Comparison of ENCODE assay signal across 10 mouse cellular contexts in the genomic region with DNA sequence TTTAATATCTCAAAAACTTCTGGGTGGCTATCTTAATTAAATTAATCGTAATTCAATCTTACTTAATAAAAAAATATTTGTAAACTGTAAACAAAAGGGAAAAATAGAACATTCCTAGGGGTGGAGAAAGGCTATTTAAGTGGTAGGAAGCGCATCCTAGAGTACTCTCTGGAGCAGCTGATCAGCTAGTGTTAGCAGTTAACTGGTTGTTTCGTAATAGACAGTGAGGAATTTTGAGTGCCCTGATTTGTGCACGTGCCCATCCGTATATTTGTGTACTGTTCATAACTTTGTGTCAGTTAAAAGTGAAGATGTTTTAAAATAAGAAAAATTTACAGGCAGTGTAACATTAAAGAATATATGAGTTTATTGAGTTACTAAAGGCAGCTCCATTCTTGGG.
A peak's percentile ranks its signal among the peaks of the same experiment; 100 is the strongest.
DNase-seq lines count a peak whose midpoint lies in the region; ATAC-seq lines count a peak whose summit lies in the region.
"Had no signal": no experiment of that assay in that cellular context is flagged by ENCODE, and none has a peak within 500 bp of the region (broad histone marks: within the 10 kb centered on the region; RNA-seq: fewer than 3 reads in every experiment).

No protein-coding gene starts in this region.

- WGBS in kidney, embryonic 14.5 days = 70% methylated on average over 5 of the region's 5 CpGs
- 51% methylated on average over 5 of the region's 5 CpGs for WGBS in embryonic facial prominence, embryonic 14.5 days
- 67% methylated on average over 5 of the region's 5 CpGs for WGBS in hindbrain, embryonic 13.5 days
- 69% methylated on average over 5 of the region's 5 CpGs for WGBS in midbrain, embryonic 12.5 days

- ATAC-seq in kidney, embryonic 14.5 days (ENCODE audit: low FRiP score, low TSS enrichment) = no peak
- no peak for ATAC-seq in embryonic facial prominence, embryonic 14.5 days (ENCODE audit: low read depth)
- peak; percentile 59 for ATAC-seq in hindbrain, embryonic 13.5 days (ENCODE audit: low FRiP score)
- ATAC-seq in midbrain, embryonic 12.5 days (ENCODE audit: low FRiP score, low read depth) = no peak

- H3K36me3 ChIP-seq in kidney, embryonic 14.5 days (ENCODE audit: control insufficient read depth, insufficient read depth, low read length) = no peaks in the 10 kb centered on the region
- H3K36me3 ChIP-seq in embryonic facial prominence, embryonic 14.5 days (ENCODE audit: control insufficient read depth, insufficient read depth, low read length) = no peaks in the 10 kb centered on the region
- no peaks in the 10 kb centered on the region for H3K36me3 ChIP-seq in hindbrain, embryonic 13.5 days
- no peaks in the 10 kb centered on the region for H3K36me3 ChIP-seq in midbrain, embryonic 12.5 days

- 0 out of 2 replicates have a peak, but pooled peaks cover 3% of the 10 kb centered on the region for H3K27me3 ChIP-seq in kidney, embryonic 14.5 days (ENCODE audit: control insufficient read depth, insufficient read depth, low read length)
- peaks cover 3% of the 10 kb centered on the region; the same call in 1 of the 2 replicates for H3K27me3 ChIP-seq in embryonic facial prominence, embryonic 14.5 days (replicated peaks; ENCODE audit: control insufficient read depth, insufficient read depth, low read length)
- H3K27me3 ChIP-seq in hindbrain, embryonic 13.5 days = peaks cover 7% of the 10 kb centered on the region; the same call in 1 of the 2 replicates
- peaks cover 19% of the 10 kb centered on the region for H3K27me3 ChIP-seq in midbrain, embryonic 12.5 days

- no peaks in the 10 kb centered on the region for H3K4me1 ChIP-seq in kidney, embryonic 14.5 days (ENCODE audit: control insufficient read depth, insufficient read depth, low read length)
- H3K4me1 ChIP-seq in embryonic facial prominence, embryonic 14.5 days (ENCODE audit: control insufficient read depth, insufficient read depth, low read length) = no peaks in the 10 kb centered on the region; the same call in 1 of the 2 replicates
- peaks cover 5% of the 10 kb centered on the region for H3K4me1 ChIP-seq in hindbrain, embryonic 13.5 days (replicated peaks)
- peaks cover 2% of the 10 kb centered on the region; the same call in 1 of the 2 replicates for H3K4me1 ChIP-seq in midbrain, embryonic 12.5 days

- no peak overlapping the region for H3K27ac ChIP-seq in kidney, embryonic 14.5 days (ENCODE audit: low read depth, low read length)
- H3K27ac ChIP-seq in embryonic facial prominence, embryonic 14.5 days (replicated peaks; ENCODE audit: low read depth, low read length) = no peak overlapping the region
- H3K27ac ChIP-seq in hindbrain, embryonic 13.5 days = no peak overlapping the region
- H3K27ac ChIP-seq in midbrain, embryonic 12.5 days (replicated peaks) = no peak overlapping the region

- H3K4me3 ChIP-seq in kidney, embryonic 14.5 days (ENCODE audit: low read length) = no peak overlapping the region; the same call in 1 of the 2 replicates
- H3K4me3 ChIP-seq in embryonic facial prominence, embryonic 14.5 days (ENCODE audit: low read depth, low read length) = peak overlapping the region; percentile 33; the same call in 1 of the 2 replicates
- H3K4me3 ChIP-seq in hindbrain, embryonic 13.5 days = peak overlapping the region; percentile 49
- peak overlapping the region; percentile 46 for H3K4me3 ChIP-seq in midbrain, embryonic 12.5 days

- no peaks in the 10 kb centered on the region for H3K9me3 ChIP-seq in kidney, embryonic 14.5 days (ENCODE audit: control insufficient read depth, low read length)
- no peaks in the 10 kb centered on the region for H3K9me3 ChIP-seq in embryonic facial prominence, embryonic 14.5 days (ENCODE audit: control insufficient read depth, low read length)
- H3K9me3 ChIP-seq in hindbrain, embryonic 13.5 days = no peaks in the 10 kb centered on the region
- H3K9me3 ChIP-seq in midbrain, embryonic 12.5 days = no peaks in the 10 kb centered on the region
- H3K9me3 ChIP-seq: megakaryocyte, embryonic 14.5 days had no signal

- peak overlapping the region; percentile 64 for H3K4me2 ChIP-seq in kidney, embryonic 14.5 days (replicated peaks; ENCODE audit: low read depth, low read length)
- peak overlapping the region; percentile 71 for H3K4me2 ChIP-seq in embryonic facial prominence, embryonic 14.5 days (ENCODE audit: low read depth, low read length)
- H3K4me2 ChIP-seq in hindbrain, embryonic 13.5 days = peak overlapping the region; percentile 81
- H3K4me2 ChIP-seq in midbrain, embryonic 12.5 days (replicated peaks) = peak overlapping the region; percentile 78

- DNase-seq in kidney, postnatal 4 days = no peak
- DNase-seq in embryonic facial prominence, embryonic 14.5 days (ENCODE audit: low spot score) = no peak
- no peak for DNase-seq in urinary bladder, adult 2 months (ENCODE audit: low spot score)
- no peak for DNase-seq in adrenal gland, adult 8-10 months
- DNase-seq in cerebellum, adult 11-12 months = no peak
- DNase-seq: thymus, postnatal 36 days had no signal

- no peak overlapping the region for H3K9ac ChIP-seq in kidney, embryonic 14.5 days (ENCODE audit: low read depth, low read length)
- H3K9ac ChIP-seq in embryonic facial prominence, embryonic 14.5 days (ENCODE audit: low read depth, low read length) = no peak overlapping the region
- H3K9ac ChIP-seq in hindbrain, embryonic 13.5 days = peak overlapping the region; percentile 60; the same call in 1 of the 2 replicates
- H3K9ac ChIP-seq in midbrain, embryonic 12.5 days (replicated peaks) = no peak overlapping the region
